Mouse (Mus musculus): ENCODE data around the gene Zfp352.
"Not testable (repeated sequence)": the region's sequence is repeated elsewhere in the genome, so short reads cannot be mapped to it uniquely, and the experiment has no call there.

Zfp352 gene

DNA sequence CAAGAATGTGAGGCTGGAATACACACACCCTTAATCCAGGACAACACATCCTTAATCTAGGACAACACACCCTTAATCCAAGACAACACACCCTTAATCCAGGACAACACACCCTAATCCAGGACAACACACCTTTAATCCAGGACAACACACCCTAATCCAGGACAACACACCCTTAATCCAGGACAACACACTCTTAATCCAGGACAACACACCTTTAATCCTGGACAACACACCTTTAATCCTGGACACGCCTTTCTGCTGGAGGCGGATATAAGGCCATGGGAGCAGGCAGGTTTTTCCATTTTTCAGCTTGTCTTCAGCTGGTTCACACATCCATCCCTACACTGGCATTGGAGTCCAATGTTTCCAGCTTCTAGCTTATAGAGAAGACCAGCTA is at the start of gene Zfp352:
TSS of gene Zfp352 (plus strand) at position 301 of the 400 bp plus-strand sequence.
- no peak for DNase-seq

GRCm38 (mm10) chr4:90170890-90171483 is 47.6 kb upstream of the Zfp352 start:
- no peak for DNase-seq

DNA sequence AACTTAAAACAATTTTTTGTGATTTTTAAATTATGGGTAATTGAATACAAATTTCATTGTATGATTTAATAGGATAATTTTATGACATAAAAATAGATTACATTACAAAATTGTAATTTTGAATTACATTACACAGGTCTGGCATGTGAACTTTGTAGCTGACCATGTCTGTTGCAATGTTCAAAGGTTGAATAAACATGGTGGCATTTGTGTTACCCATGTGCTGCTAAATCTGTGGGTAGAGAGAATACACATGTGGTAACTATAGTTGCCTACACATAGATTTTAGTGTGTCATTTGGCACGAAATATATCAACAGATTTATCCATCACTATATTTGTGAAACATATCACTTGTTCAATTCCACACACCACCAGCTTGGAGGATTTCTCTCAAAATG is 44.6 kb upstream of the Zfp352 start:
- DNase-seq: no peak

DNA sequence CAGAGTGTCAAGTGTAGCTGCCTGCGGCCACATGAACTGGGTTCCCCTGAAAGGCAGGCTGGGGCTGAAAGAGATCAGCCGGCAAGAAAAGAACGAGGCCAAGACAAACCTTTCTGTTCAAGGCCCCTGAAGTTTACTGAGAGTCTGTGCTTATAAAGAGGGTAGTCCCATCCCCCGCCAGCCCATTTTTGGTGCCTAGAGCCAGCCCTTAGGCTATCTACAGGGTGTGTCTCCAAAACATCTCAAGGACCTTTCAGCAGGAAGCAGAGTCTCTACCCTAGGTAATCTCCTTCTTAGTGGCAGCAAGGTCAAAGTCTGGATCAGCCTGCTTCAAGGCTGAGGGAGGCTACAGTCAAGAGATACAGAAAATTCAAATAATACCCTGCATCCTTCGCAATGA is 15.2 kb upstream of the Zfp352 start:
- DNase-seq: no peak

- no peak for DNase-seq
Observed at GRCm38 (mm10) chr4:90211475-90211874, 7.1 kb upstream of the Zfp352 start.

- DNase-seq: no peak
Observed at GRCm38 (mm10) chr4:90212076-90212475, 6.5 kb upstream of the Zfp352 start.

- DNase-seq: not testable (repeated sequence)
Observed at GRCm38 (mm10) chr4:90235646-90236045, 17.0 kb downstream of the Zfp352 start.

DNA sequence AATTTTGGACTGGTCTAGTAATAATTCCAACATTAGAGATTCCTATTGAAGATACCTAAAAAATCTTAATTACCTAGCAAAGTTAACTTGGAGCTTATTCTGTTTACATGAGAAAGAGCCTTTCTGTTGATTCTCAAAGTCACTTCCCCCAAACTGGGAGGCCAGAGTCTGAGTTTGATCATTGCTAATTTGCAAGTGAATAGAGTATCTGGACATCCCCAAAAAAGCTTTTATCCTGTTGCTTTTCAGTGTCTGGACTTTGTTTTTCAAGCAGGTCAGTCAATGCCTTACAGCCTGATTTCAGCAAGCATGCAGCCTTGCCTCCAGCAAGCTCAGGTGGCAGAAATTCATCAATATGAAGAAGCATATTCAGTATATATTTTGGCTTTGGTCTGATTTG is 51.2 kb downstream of the Zfp352 start:
- DNase-seq: no peak

Measured in kidney, adult 11 months (tissue).